Mouse (Mus musculus) hindbrain, embryonic 11.5 days (tissue): ENCODE results near the gene Fcgr3. TPM values are rescaled to one million over a fixed set of nuclear protein-coding genes. Genes with fewer than 3 reads are reported as not detected.
"Not testable (repeated sequence)": the region's sequence is repeated elsewhere in the genome, so short reads cannot be mapped to it uniquely, and the experiment has no call there.

Experiments used
- ATAC-seq: fragments of 200-750 bp; cut with Nextera tagmentation; 2 replicates; pipeline ENCODE4 v1.8.0; 2017; ENCODE audit warnings: mild to moderate bottlenecking, moderate TSS enrichment, moderate library complexity; ENCODE audit not compliant: low FRiP score
- DNase-seq: peaks from one replicate; pipeline ENCODE4 v3.0.0-alpha.2; 2015; ENCODE audit warnings: low spot score
- H3K27ac ChIP-seq: fragments of 300-500 bp; sonication (generic); 2 replicates; pipeline ENCODE4 v1.5.1; 2014; ENCODE audit warnings: mild to moderate bottlenecking, low read depth, low read length
- H3K27me3 ChIP-seq: fragments of 300-500 bp; sonication (generic); 2 replicates; pipeline ENCODE4 v1.6.1; 2014; ENCODE audit warnings: mild to moderate bottlenecking, low read length, moderate library complexity, mixed read lengths; ENCODE audit not compliant: control insufficient read depth, insufficient read depth
- H3K36me3 ChIP-seq: fragments of 300-500 bp; sonication (generic); 2 replicates; pipeline ENCODE4 v1.6.1; 2014; ENCODE audit warnings: mild to moderate bottlenecking, low read length, moderate library complexity, mixed read lengths; ENCODE audit not compliant: control insufficient read depth, insufficient read depth
- H3K4me1 ChIP-seq: fragments of 300-500 bp; sonication (generic); replicated peaks from 2 replicates; pipeline ENCODE4 v1.6.1; 2014; ENCODE audit warnings: low read length, mixed read lengths; ENCODE audit not compliant: control insufficient read depth, insufficient read depth
- H3K4me2 ChIP-seq: fragments of 300-500 bp; sonication (generic); replicated peaks from 2 replicates; pipeline ENCODE4 v1.6.1; 2014; ENCODE audit warnings: mild to moderate bottlenecking, low read depth, low read length
- H3K4me3 ChIP-seq: fragments of 300-500 bp; sonication (generic); 2 replicates; pipeline ENCODE4 v1.5.1; 2014; ENCODE audit warnings: low read depth, low read length
- H3K9ac ChIP-seq: fragments of 300-500 bp; sonication (generic); 2 replicates; pipeline ENCODE4 v1.6.1; 2014; ENCODE audit warnings: low read depth, low read length
- H3K9me3 ChIP-seq: fragments of 300-500 bp; sonication (generic); 2 replicates; pipeline ENCODE4 v1.6.1; 2016; ENCODE audit warnings: low read length; ENCODE audit not compliant: control insufficient read depth
- WGBS: fragments of 180-500 bp; shearing (Covaris S2); extraction: QIAGEN DNeasy Blood & Tissue Kit; methylation state at CpG from one replicate; pipeline ENCODE4 v1.1.7; 2014; 5-methylcytosine and 5-hydroxymethylcytosine counted together
- polyA plus RNA-seq: library from polyadenylated mRNA; unstranded; fragments of >200 nt; fragmentation: Nextera tagmentation; extraction: Ambion mirVana; gene quantifications from 2 replicates; pipeline ENCODE4 v1.2.1, GENCODE M21; 2014

Gene Fcgr3
- polyA plus RNA-seq, 1 experiment from 2014 or later = 9.6 TPM

DNA sequence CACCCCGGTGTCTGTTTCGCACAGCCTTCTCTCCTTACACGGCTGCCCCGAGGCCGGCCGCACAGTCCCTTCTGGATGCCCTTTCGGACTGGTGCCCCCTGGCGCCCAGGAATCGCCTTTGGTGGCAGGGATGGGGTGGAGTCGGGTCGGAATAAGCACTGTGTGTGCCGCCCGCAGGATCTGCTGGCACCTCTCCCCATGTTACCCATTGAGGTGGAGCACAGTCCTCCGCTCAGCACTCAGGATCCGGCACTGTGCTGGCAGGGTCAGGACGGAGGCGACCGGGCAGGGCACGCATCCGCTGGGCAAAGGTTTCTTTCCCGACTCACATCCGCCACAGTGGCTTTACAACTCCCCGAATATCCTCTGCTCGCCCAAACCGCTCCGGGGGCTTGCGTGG, 13.2 kb upstream of the Fcgr3 start:
- DNase-seq, H3K27ac ChIP-seq, H3K9me3 ChIP-seq, H3K36me3 ChIP-seq, H3K9ac ChIP-seq, H3K4me1 ChIP-seq: not testable (repeated sequence)
- H3K27me3 ChIP-seq = peaks cover 20% of the 10 kb centered on the region
- 8% methylated on average over 16 of the region's 27 CpGs for WGBS
- 0 out of 2 replicates have a peak overlapping the region, but pooled peaks have one; percentile 11 for H3K4me2 ChIP-seq
- peak; percentile 22 for ATAC-seq
- H3K4me3 ChIP-seq = 0 out of 2 replicates have a peak overlapping the region, but pooled peaks have one; percentile 19

DNA sequence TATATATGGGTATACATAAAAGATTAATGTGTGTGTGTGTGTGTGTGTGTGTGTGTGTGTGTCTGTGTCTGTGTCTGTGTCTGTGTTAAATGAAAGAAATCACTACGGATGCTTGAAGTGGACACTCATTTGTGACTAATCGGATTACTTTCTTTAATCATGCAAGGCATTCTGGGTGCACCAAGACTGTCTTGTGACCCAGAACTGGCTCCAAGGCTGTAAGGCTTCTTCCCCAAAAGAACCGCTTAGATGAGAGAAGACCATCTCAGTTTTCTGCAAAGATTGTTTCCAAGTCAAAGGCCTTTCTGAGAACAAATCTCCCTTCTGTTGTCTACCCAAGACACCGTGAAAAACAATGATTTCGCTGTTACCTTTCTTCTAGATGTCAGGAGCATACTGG, 12.5 kb upstream of the Fcgr3 start:
- not testable (repeated sequence) for H3K4me1 ChIP-seq, ATAC-seq, H3K4me3 ChIP-seq, H3K9ac ChIP-seq, H3K4me2 ChIP-seq, H3K9me3 ChIP-seq, DNase-seq, H3K27ac ChIP-seq, H3K36me3 ChIP-seq
- H3K27me3 ChIP-seq = peaks cover 20% of the 10 kb centered on the region
- WGBS = 43% methylated on average over 5 of the region's 5 CpGs

DNA sequence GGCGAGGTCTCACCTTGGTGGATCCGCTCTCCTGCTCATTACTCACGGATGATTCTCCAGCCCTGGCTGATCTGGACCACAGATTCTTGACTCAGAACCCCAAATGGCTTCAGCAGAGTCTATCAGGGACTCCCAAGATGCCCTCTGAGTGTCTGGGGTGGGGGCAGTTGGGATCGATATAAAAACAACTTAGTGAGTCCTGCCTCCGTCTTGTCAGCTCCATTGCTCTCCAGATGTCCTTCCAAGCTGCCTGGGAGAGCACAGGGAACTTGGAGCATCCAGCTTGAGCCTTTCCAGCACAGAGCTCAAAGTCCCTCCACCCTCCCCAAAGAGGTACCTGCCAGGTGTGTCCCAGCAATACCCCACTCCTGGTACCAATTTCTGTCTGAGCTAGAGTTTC, 11.4 kb upstream of the Fcgr3 start:
- peaks cover 17% of the 10 kb centered on the region for H3K27me3 ChIP-seq
- not testable (repeated sequence) for DNase-seq, H3K4me1 ChIP-seq, H3K4me3 ChIP-seq, ATAC-seq, H3K9me3 ChIP-seq, H3K27ac ChIP-seq, H3K4me2 ChIP-seq, H3K36me3 ChIP-seq, H3K9ac ChIP-seq
- WGBS = 43% methylated on average over 3 of the region's 5 CpGs

GRCm38 (mm10) chr1:171074283-171074682, 9.5 kb upstream of the Fcgr3 start:
- not testable (repeated sequence) for H3K4me2 ChIP-seq, H3K27ac ChIP-seq, H3K9ac ChIP-seq, H3K4me1 ChIP-seq, H3K4me3 ChIP-seq, H3K9me3 ChIP-seq, H3K36me3 ChIP-seq
- H3K27me3 ChIP-seq = peaks cover 22% of the 10 kb centered on the region
- peak; percentile 39 for DNase-seq
- peak; percentile 13 for ATAC-seq
- 28% methylated on average over 4 of the region's 10 CpGs for WGBS

- not testable (repeated sequence) for H3K27ac ChIP-seq, H3K4me3 ChIP-seq, H3K9ac ChIP-seq, H3K36me3 ChIP-seq, H3K4me2 ChIP-seq, H3K4me1 ChIP-seq, DNase-seq, H3K9me3 ChIP-seq
- H3K27me3 ChIP-seq = peaks cover 20% of the 10 kb centered on the region
- WGBS = no CpG with 5 or more reads among the region's 45 CpGs
- ATAC-seq = peak; percentile 36
Observed at GRCm38 (mm10) chr1:171072217-171072616, 7.5 kb upstream of the Fcgr3 start.

GRCm38 (mm10) chr1:171071726-171072125, 7.0 kb upstream of the Fcgr3 start:
- H3K27ac ChIP-seq, H3K9ac ChIP-seq, DNase-seq, H3K4me1 ChIP-seq, H3K36me3 ChIP-seq, H3K4me3 ChIP-seq, H3K9me3 ChIP-seq, H3K4me2 ChIP-seq: not testable (repeated sequence)
- ATAC-seq = peak; percentile 56
- H3K27me3 ChIP-seq = peaks cover 19% of the 10 kb centered on the region
- no CpG with 5 or more reads among the region's 35 CpGs for WGBS

DNA sequence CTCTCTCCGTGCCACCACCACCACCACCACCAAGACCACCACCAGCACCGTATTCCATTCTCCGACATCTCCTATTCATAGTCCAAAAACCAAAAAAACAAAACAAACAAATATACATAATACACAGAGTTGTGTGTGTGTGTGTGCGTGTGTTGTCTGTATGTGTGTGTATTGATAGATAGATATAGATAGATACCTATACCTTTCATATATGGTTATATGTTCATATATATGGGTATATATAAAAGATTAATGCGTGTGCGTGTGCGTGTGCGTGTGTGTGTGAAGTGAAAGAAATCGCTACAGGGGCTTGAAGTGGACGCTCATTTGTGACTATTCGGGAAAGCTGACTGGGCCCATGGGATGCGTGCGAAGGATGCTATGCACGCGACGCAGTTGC, 6.1 kb upstream of the Fcgr3 start:
- H3K4me2 ChIP-seq, H3K9me3 ChIP-seq, H3K4me3 ChIP-seq, H3K36me3 ChIP-seq, H3K9ac ChIP-seq, ATAC-seq, H3K27ac ChIP-seq, H3K4me1 ChIP-seq: not testable (repeated sequence)
- peak; percentile 51 for DNase-seq
- WGBS = 26% methylated on average over 11 of the region's 16 CpGs
- peaks cover 19% of the 10 kb centered on the region for H3K27me3 ChIP-seq

GRCm38 (mm10) chr1:171069508-171069907, 4.8 kb upstream of the Fcgr3 start:
- not testable (repeated sequence) for H3K4me3 ChIP-seq, H3K4me2 ChIP-seq, H3K9ac ChIP-seq, H3K36me3 ChIP-seq, H3K9me3 ChIP-seq, ATAC-seq, H3K4me1 ChIP-seq, H3K27ac ChIP-seq
- 67% methylated on average over 3 of the region's 3 CpGs for WGBS
- peaks cover 28% of the 10 kb centered on the region for H3K27me3 ChIP-seq
- DNase-seq = peak; percentile 70

DNA sequence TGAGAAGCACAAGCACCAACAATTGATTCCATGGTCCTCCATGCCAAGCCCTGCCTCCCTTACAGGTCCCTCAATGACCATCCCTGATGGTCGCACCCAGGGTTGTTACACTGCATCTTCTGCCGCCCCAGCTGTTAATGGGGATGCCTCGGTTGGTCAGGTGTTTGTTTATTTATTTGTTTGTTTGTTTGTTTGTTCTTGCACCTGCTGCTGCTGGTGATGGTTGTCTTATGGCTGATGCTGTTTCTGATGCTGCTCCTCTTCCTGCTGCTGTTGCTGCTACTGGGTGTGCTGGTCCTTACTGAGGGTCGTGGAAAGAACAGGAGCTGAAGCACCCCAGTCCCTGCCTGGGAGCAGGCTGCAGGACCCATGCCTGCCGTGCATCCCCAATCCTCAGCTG, 3.2 kb upstream of the Fcgr3 start:
- H3K27me3 ChIP-seq = peaks cover 29% of the 10 kb centered on the region
- not testable (repeated sequence) for H3K4me2 ChIP-seq, ATAC-seq, H3K36me3 ChIP-seq, H3K9me3 ChIP-seq, H3K27ac ChIP-seq, DNase-seq, H3K4me3 ChIP-seq, H3K4me1 ChIP-seq, H3K9ac ChIP-seq
- WGBS = 45% methylated on average over 5 of the region's 5 CpGs
